Mouse (Mus musculus): ENCODE results near the gene Gzmb. TPM values are rescaled to one million over a fixed set of nuclear protein-coding genes. Genes with fewer than 3 reads are reported as not detected.
A peak's percentile ranks its signal among the peaks of the same experiment; 100 is the strongest.
"Not testable (repeated sequence)": the region's sequence is repeated elsewhere in the genome, so short reads cannot be mapped to it uniquely, and the experiment has no call there.

The Gzmb gene
- 1.6 and 1.9 TPM in 2 replicates for polyA plus RNA-seq (2015; fragmentation: Nextera tagmentation; extraction: Ambion mirVana)

- no peaks in the 10 kb centered on the region for H3K36me3 ChIP-seq (ENCODE audit: control insufficient read depth, insufficient read depth, low read length)
- no peak for ATAC-seq (ENCODE audit: insufficient read depth, low FRiP score)
- no peak within 1 kb of the TSS for H3K4me3 ChIP-seq (replicated peaks; ENCODE audit: low read length)
- H3K4me1 ChIP-seq (ENCODE audit: control insufficient read depth, insufficient read depth, low read length) = no peaks in the 10 kb centered on the region
- no peak within 1 kb of the TSS for H3K9ac ChIP-seq (ENCODE audit: low read length)
- H3K9me3 ChIP-seq (replicated peaks; ENCODE audit: control insufficient read depth, low read length) = no peaks in the 10 kb centered on the region
- no peak within 1 kb of the TSS for H3K4me2 ChIP-seq (ENCODE audit: low read depth, low read length)
- WGBS = 83% methylated on average over 5 of the region's 5 CpGs
- H3K27me3 ChIP-seq (ENCODE audit: control insufficient read depth, insufficient read depth, low read length) = no peaks in the 10 kb centered on the region
- no peak within 1 kb of the TSS for H3K27ac ChIP-seq (ENCODE audit: low read length)
Measured at GRCm38 (mm10) chr14:56262153-56262552, at the start of gene Gzmb. Gzmb (minus strand) TSS chr14:56262260.

DNA sequence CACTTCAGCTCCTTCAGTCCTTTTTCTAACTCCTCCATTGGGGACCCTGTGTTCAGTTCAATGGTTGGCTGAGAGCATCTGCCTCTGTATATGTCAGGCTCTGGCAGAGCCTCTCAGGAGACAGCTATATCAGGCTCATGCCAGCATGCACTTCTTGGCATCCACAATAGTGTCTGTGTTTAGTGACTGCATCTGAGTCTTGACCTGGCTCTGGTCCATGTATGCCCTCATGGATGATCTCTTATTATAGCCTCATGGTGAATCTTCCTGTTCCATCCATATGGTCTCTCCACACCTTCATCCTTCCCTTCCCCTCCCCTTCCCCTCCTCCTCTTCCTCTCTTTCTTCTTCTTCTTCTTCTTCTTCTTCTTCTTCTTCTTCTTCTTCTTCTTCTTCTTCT, 49.7 kb upstream of the Gzmb start:
- H3K27me3 ChIP-seq (ENCODE audit: control insufficient read depth, insufficient read depth, low read length); H3K36me3 ChIP-seq (ENCODE audit: control insufficient read depth, insufficient read depth, low read length); H3K9me3 ChIP-seq (replicated peaks; ENCODE audit: control insufficient read depth, low read length); H3K4me3 ChIP-seq (replicated peaks; ENCODE audit: low read length); H3K4me2 ChIP-seq (ENCODE audit: low read depth, low read length); H3K27ac ChIP-seq (ENCODE audit: low read length); H3K4me1 ChIP-seq (ENCODE audit: control insufficient read depth, insufficient read depth, low read length); H3K9ac ChIP-seq (ENCODE audit: low read length); ATAC-seq (ENCODE audit: insufficient read depth, low FRiP score): not testable (repeated sequence)

DNA sequence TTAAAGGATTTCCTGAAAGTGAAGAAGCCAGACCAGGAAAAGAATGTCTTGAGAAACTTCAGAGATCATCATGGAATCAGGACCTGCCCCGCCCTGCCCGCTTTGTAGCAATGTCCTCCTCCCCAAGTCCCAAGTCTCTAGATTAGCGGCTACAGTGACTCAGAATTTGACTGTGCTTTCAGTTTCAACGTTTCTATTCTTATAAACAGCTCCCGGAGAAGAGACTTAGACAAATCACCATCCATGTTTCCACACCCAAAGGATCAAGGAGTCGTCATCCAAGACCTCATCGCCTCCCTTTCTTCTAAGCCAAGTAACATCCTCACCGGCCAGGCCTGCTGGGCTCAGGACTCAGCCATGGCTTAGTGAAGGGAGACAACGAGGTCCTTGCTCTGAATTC, 48.2 kb upstream of the Gzmb start:
- no peak for ATAC-seq (ENCODE audit: insufficient read depth, low FRiP score)

DNA sequence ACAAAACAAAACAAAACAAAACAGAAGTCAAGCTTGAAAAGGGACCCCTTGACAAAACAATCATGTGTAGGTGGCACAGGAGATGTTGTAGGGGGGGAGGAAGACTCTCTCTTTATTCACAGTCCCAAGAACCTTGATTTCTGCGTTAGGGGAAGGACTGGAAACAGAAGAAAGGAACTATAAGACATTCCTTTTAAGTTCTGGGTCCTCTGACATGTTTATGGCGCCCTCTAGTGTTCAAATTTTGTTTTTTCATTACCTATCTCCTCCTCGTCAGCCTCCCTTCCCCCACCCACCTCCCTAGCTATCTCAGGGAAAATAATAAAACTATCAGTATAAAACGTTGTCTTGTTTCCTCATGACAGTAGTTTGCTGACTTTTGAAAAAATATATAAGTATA, 42.1 kb upstream of the Gzmb start:
- H3K4me2 ChIP-seq (ENCODE audit: low read depth, low read length) = 0 out of 2 replicates have a peak overlapping the region, but pooled peaks have one; percentile 31
- under 1% methylated on average over 4 of the region's 4 CpGs for WGBS
- H3K27me3 ChIP-seq (ENCODE audit: control insufficient read depth, insufficient read depth, low read length) = no peaks in the 10 kb centered on the region
- H3K9ac ChIP-seq (ENCODE audit: low read length) = no peak overlapping the region
- no peak for ATAC-seq (ENCODE audit: insufficient read depth, low FRiP score)
- no peaks in the 10 kb centered on the region for H3K4me1 ChIP-seq (ENCODE audit: control insufficient read depth, insufficient read depth, low read length)
- no peaks in the 10 kb centered on the region for H3K9me3 ChIP-seq (replicated peaks; ENCODE audit: control insufficient read depth, low read length)
- H3K4me3 ChIP-seq (replicated peaks; ENCODE audit: low read length) = no peak overlapping the region
- H3K36me3 ChIP-seq (ENCODE audit: control insufficient read depth, insufficient read depth, low read length) = no peaks in the 10 kb centered on the region
- H3K27ac ChIP-seq (ENCODE audit: low read length) = no peak overlapping the region

More for the DNA sequence above, 48.2 kb upstream of the Gzmb start:
- H3K27me3 ChIP-seq (ENCODE audit: control insufficient read depth, insufficient read depth, low read length) = no peaks in the 10 kb centered on the region
- no peak overlapping the region for H3K9ac ChIP-seq (ENCODE audit: low read length)
- no peak overlapping the region for H3K4me3 ChIP-seq (replicated peaks; ENCODE audit: low read length)
- no peak overlapping the region for H3K27ac ChIP-seq (ENCODE audit: low read length)
- WGBS = 72% methylated on average over 9 of the region's 9 CpGs
- H3K9me3 ChIP-seq (replicated peaks; ENCODE audit: control insufficient read depth, low read length) = no peaks in the 10 kb centered on the region
- 0 out of 2 replicates have a peak, but pooled peaks cover 2% of the 10 kb centered on the region for H3K4me1 ChIP-seq (ENCODE audit: control insufficient read depth, insufficient read depth, low read length)
- no peak overlapping the region for H3K4me2 ChIP-seq (ENCODE audit: low read depth, low read length)
- H3K36me3 ChIP-seq (ENCODE audit: control insufficient read depth, insufficient read depth, low read length) = no peaks in the 10 kb centered on the region

GRCm38 (mm10) chr14:56303506-56304025, 41.5 kb upstream of the Gzmb start:
- Histone ChIP-seq H3K36me3 (ENCODE audit: control insufficient read depth, insufficient read depth, low read length) (no peaks in the 10 kb centered on the region), H3K4me3 (replicated peaks; ENCODE audit: low read length) (no peak overlapping the region), H3K9me3 (replicated peaks; ENCODE audit: control insufficient read depth, low read length) (no peaks in the 10 kb centered on the region), H3K27me3 (ENCODE audit: control insufficient read depth, insufficient read depth, low read length) (no peaks in the 10 kb centered on the region), H3K4me1 (ENCODE audit: control insufficient read depth, insufficient read depth, low read length) (no peaks in the 10 kb centered on the region), H3K27ac (ENCODE audit: low read length) (no peak overlapping the region), H3K9ac (ENCODE audit: low read length) (no peak overlapping the region), H3K4me2 (ENCODE audit: low read depth, low read length) (peak overlapping the region; percentile 31; the same call in 1 of the 2 replicates)
- WGBS = 45% methylated on average over 10 of the region's 10 CpGs
- no peak for ATAC-seq (ENCODE audit: insufficient read depth, low FRiP score)

- Histone ChIP-seq H3K4me3 (replicated peaks; ENCODE audit: low read length) (no peak overlapping the region), H3K27me3 (ENCODE audit: control insufficient read depth, insufficient read depth, low read length) (no peaks in the 10 kb centered on the region), H3K27ac (ENCODE audit: low read length) (no peak overlapping the region), H3K36me3 (ENCODE audit: control insufficient read depth, insufficient read depth, low read length) (no peaks in the 10 kb centered on the region), H3K4me2 (ENCODE audit: low read depth, low read length) (no peak overlapping the region), H3K9ac (ENCODE audit: low read length) (no peak overlapping the region), H3K4me1 (ENCODE audit: control insufficient read depth, insufficient read depth, low read length) (no peaks in the 10 kb centered on the region), H3K9me3 (replicated peaks; ENCODE audit: control insufficient read depth, low read length) (no peaks in the 10 kb centered on the region)
- no peak for ATAC-seq (ENCODE audit: insufficient read depth, low FRiP score)
- WGBS = 92% methylated on average over 3 of the region's 3 CpGs
Measured at GRCm38 (mm10) chr14:56302091-56302490, 40.0 kb upstream of the Gzmb start.

DNA sequence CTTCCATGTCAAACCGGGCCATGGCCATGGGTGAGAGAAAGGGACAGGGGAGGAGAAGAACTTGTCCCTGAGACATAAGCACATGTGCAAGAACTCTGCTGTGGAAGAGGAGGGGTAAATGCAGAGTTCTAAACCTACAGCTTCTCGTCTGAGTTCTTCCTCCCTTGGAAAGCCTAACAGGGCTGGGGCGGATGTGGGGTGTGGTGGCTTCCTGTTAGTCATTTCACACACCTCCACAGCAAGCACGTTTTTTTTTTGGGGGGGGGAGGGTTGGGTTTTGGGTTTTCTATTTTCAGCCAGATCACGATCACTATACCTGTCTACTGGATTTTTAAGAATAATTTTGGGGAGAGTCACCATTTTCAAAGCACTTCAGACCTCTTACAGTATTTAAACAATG, 34.7 kb upstream of the Gzmb start:
- Histone ChIP-seq H3K4me3 (replicated peaks; ENCODE audit: low read length) (no peak overlapping the region), H3K27me3 (ENCODE audit: control insufficient read depth, insufficient read depth, low read length) (no peaks in the 10 kb centered on the region), H3K4me1 (ENCODE audit: control insufficient read depth, insufficient read depth, low read length) (no peaks in the 10 kb centered on the region), H3K36me3 (ENCODE audit: control insufficient read depth, insufficient read depth, low read length) (no peaks in the 10 kb centered on the region), H3K27ac (ENCODE audit: low read length) (no peak overlapping the region), H3K4me2 (ENCODE audit: low read depth, low read length) (no peak overlapping the region), H3K9ac (ENCODE audit: low read length) (no peak overlapping the region), H3K9me3 (replicated peaks; ENCODE audit: control insufficient read depth, low read length) (no peaks in the 10 kb centered on the region)
- 57% methylated on average over 5 of the region's 5 CpGs for WGBS
- no peak for ATAC-seq (ENCODE audit: insufficient read depth, low FRiP score)

DNA sequence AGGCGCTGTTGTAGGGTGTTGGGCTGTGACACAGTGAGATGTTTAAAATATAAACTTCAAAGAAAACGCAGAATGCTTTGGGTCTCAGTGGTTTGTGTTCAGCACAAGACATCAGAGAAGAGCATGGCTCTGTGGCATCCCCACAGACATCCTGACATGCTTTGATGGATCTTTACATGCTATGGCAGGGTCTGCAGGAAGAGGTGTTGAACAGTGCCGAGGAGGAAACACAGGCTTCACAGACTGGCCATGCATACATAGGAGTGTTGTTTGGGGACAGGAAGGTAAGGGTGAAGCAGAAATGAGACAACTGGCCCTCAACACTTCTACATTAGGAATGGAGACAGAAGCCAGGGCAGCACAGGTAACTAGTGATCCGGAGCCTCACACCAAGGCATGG, 34.0 kb upstream of the Gzmb start:
- ATAC-seq (ENCODE audit: insufficient read depth, low FRiP score) = no peak
- WGBS = 70% methylated on average over 4 of the region's 4 CpGs
- Histone ChIP-seq H3K4me1 (ENCODE audit: control insufficient read depth, insufficient read depth, low read length) (no peaks in the 10 kb centered on the region), H3K4me3 (replicated peaks; ENCODE audit: low read length) (no peak overlapping the region), H3K4me2 (ENCODE audit: low read depth, low read length) (no peak overlapping the region), H3K9me3 (replicated peaks; ENCODE audit: control insufficient read depth, low read length) (no peaks in the 10 kb centered on the region), H3K27ac (ENCODE audit: low read length) (no peak overlapping the region), H3K36me3 (ENCODE audit: control insufficient read depth, insufficient read depth, low read length) (no peaks in the 10 kb centered on the region), H3K9ac (ENCODE audit: low read length) (no peak overlapping the region), H3K27me3 (ENCODE audit: control insufficient read depth, insufficient read depth, low read length) (no peaks in the 10 kb centered on the region)

DNA sequence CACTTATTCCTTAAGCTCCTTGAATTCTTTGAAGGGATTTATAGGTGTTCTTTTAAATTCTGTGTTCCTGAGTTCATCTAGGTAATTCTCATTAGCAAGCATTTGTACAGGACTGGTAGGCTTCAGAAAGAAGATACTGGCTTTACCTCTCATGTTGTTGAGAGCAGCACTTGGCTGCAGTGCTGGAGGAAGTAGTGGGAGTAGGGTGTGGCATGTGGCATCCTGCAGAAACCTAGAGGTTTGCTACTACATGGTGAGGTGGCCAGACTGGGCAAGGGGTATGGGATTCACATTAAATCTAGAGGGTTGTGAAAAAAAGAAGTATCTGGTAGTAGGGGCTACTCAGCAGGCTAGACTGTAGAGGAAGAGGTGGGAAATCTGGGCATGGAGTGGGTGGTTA, 31.1 kb upstream of the Gzmb start:
- Histone ChIP-seq H3K27me3 (ENCODE audit: control insufficient read depth, insufficient read depth, low read length) (no peaks in the 10 kb centered on the region), H3K36me3 (ENCODE audit: control insufficient read depth, insufficient read depth, low read length) (no peaks in the 10 kb centered on the region), H3K9me3 (replicated peaks; ENCODE audit: control insufficient read depth, low read length) (no peaks in the 10 kb centered on the region), H3K9ac (ENCODE audit: low read length) (no peak overlapping the region), H3K4me3 (replicated peaks; ENCODE audit: low read length) (no peak overlapping the region), H3K4me1 (ENCODE audit: control insufficient read depth, insufficient read depth, low read length) (no peaks in the 10 kb centered on the region), H3K27ac (ENCODE audit: low read length) (no peak overlapping the region), H3K4me2 (ENCODE audit: low read depth, low read length) (no peak overlapping the region)
- ATAC-seq (ENCODE audit: insufficient read depth, low FRiP score) = no peak

DNA sequence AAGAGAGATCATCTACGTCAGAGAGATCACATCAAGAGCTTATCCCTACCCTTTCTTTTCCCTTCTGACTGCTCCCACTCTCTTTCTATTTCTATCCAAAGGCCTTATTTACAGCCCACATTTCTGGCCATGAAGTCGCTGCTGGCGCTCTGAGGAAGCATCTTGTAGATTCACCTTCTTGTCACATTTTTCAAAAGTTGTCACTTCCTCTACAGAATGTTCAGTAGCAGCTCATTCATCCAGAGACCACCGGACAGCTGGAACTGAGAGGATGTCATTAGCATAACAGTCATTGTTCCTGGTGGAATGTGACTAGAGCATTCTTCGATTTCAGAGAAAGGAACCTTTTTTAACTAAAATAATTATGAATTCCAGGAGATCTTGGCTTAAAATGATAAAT, 26.6 kb upstream of the Gzmb start:
- no peak overlapping the region for H3K27ac ChIP-seq (ENCODE audit: low read length)
- no peak overlapping the region for H3K9ac ChIP-seq (ENCODE audit: low read length)
- WGBS = 53% methylated on average over 5 of the region's 5 CpGs

More for the DNA sequence above, 26.6 kb upstream of the Gzmb start:
- no peaks in the 10 kb centered on the region for H3K9me3 ChIP-seq (replicated peaks; ENCODE audit: control insufficient read depth, low read length)
- no peak for ATAC-seq (ENCODE audit: insufficient read depth, low FRiP score)
- no peak overlapping the region for H3K4me3 ChIP-seq (replicated peaks; ENCODE audit: low read length)
- H3K36me3 ChIP-seq (ENCODE audit: control insufficient read depth, insufficient read depth, low read length) = no peaks in the 10 kb centered on the region
- H3K4me2 ChIP-seq (ENCODE audit: low read depth, low read length) = no peak overlapping the region
- H3K27me3 ChIP-seq (ENCODE audit: control insufficient read depth, insufficient read depth, low read length) = no peaks in the 10 kb centered on the region
- no peaks in the 10 kb centered on the region for H3K4me1 ChIP-seq (ENCODE audit: control insufficient read depth, insufficient read depth, low read length)

Measured in stomach, embryonic 16.5 days (tissue).